Mouse (Mus musculus): ENCODE results near the gene Kcnip1. TPM values are rescaled to one million over a fixed set of nuclear protein-coding genes. Genes with fewer than 3 reads are reported as not detected.

The Kcnip1 gene
- total RNA-seq, 2 experiments from 2014 or later = 28.1 TPM

DNA sequence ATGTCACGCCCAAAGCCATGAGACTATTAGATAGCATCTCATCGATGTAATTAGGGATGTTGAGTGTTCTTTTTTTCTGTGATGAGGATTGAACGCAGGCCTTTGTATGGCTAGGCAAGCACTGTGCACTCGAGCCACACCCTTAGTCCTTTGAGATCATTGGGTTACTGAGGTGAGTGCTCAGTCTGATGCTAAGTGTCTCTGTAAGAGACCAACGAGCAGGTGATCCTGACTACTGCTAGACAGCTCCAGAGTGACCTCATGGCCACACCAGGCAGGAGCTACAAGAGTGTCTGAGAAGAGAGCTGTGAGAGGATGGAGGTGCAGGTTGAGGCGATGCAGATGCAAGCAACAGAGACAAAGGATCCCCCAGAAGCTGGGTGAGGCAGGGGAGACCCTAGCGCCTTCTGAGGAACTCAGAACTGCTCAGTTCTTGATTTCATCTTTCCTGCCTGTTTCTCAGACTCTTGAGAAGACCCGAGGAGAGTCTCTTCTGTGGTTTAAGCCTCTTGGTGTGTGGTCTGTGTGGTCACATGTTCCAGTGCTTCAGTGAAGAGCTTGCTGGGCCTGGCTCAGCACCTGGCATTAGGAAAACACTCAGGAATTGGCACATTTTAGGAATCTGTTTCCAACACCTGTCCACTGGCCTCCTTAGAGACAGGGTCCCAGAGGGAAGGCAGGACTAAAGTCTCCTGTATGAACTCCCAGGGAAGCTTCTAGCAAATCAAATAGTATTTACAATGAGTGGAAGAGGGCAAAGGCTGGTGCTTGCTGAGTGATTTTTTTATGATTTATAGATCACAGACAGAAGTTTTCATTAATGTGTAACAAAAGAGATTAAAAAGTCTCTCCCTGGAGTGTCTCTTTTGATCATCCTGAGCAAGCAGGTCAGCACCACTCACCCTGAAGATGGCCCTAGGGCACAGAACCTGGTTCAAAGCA, 41.0 kb downstream of the Kcnip1 start:
- Histone ChIP-seq H3K27ac (no peak overlapping the region), H3K4me3 (no peak overlapping the region)
- DNase-seq (ENCODE audit: extremely low spot score in 1 of 2, low spot score in 2 of 2) = no peak
- TF ChIP-seq CTCF (IDR thresholded peaks at IDR 0.05) = no peak
- intact Hi-C loops (cut with DNase I) = no loop called here

- no peak overlapping the region for H3K27ac ChIP-seq
- no peak for TF ChIP-seq CTCF (IDR thresholded peaks at IDR 0.05)
- no peak overlapping the region for H3K4me3 ChIP-seq
- intact Hi-C loops (cut with DNase I) = no loop called here
- DNase-seq (ENCODE audit: extremely low spot score in 1 of 2, low spot score in 2 of 2) = no peak
Observed at GRCm38 (mm10) chr11:33951155-33951554, 41.8 kb downstream of the Kcnip1 start.

DNA sequence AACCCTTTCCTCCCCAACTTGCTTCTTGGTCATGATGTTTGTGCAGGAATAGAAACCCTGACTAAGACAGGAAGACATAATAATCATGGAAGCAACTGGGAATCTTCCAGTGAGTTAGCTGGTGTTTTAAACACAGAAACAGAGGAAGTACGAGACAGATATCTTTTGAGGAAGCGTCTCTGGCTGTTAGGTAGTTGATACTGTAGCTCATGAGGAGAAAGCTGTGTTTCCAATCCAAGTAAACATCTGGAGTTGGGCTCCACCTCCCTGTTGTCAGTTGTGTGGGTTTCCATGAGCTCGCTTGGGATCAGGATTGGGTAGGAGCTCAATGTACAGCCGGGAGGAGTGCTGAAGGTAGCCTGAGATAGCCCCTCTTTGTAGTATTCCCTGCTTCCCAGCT, 46.5 kb downstream of the Kcnip1 start:
- no peak for TF ChIP-seq CTCF (IDR thresholded peaks at IDR 0.05)
- DNase-seq (ENCODE audit: extremely low spot score in 1 of 2, low spot score in 2 of 2) = no peak
- H3K27ac ChIP-seq = no peak overlapping the region
- no peak overlapping the region for H3K4me3 ChIP-seq
- intact Hi-C loops (cut with DNase I) = no loop called here

DNA sequence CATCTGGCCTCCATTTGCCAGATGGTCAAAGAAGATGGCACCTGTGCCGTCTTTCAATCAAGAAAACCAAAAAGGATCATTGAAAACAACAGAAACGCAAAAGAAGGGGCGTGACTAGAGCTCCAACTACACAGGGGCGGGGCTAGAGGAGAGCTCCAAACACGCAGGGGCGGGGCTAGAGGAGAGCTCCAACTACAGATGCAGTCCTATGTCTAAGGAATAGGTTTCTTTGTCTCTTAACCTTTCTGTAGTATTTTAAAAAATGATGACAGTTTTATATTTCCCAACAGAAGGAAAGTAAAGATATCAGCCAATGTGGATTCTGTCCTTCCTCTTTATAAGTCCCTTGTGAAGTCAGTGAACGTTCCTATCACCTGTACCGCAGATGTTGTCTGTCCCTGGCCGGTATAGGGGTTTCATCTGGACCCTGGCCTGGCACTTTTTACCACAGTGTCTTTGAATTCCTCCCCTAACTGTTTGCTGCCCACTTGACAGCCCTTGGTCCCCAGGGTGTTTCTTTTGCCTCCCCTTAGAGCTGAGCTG, 48.1 kb downstream of the Kcnip1 start:
- Histone ChIP-seq H3K4me3 (no peak overlapping the region), H3K27ac (no peak overlapping the region)
- no peak for DNase-seq (ENCODE audit: extremely low spot score in 1 of 2, low spot score in 2 of 2)
- TF ChIP-seq CTCF (IDR thresholded peaks at IDR 0.05) = no peak
- intact Hi-C loops (cut with DNase I) = no loop called here

DNA sequence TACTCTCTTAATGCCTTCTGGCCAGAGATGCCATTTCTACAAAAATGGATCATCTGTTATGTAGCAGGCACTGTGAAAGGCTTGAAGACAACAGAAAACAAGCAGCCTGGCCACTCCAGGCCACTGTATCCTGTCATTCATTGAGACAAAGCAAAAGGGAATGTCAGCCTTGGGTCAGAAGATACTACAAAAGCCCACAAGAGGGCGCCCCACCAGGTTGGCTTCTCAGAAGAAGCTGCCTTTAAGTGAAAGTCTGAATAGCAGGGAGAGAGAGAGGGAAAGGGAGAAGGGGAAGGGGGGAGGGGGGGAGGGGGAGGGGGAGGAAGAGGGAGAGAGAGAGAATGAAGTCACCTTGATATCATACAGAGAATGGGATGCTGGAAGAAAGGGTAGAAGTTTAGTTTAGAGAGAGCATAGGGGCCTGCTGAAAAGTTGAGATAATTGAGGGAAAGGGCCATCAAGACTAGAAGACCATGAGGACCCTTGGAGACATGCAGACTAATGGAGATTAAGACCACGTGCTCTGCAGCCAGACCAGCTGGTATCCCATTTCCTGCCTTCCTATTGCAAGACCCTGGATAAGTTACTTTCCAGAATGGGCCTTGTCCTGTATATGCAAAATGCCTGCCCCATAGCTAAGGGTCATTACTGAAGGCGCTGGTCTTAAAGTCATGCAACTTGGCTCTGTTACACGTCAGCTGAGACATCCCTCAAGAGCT, 48.7 kb downstream of the Kcnip1 start:
- Histone ChIP-seq H3K27ac (no peak overlapping the region), H3K4me3 (no peak overlapping the region)
- TF ChIP-seq CTCF (IDR thresholded peaks at IDR 0.05) = peak; percentile 27
- DNase-seq (ENCODE audit: extremely low spot score in 1 of 2, low spot score in 2 of 2) = no peak
- intact Hi-C loops (cut with DNase I) = no loop called here

GRCm38 (mm10) chr11:33943565-33943964, 49.4 kb downstream of the Kcnip1 start:
- TF ChIP-seq CTCF (IDR thresholded peaks at IDR 0.05) = no peak
- H3K27ac ChIP-seq = no peak overlapping the region
- intact Hi-C loops (cut with DNase I) = no loop called here
- DNase-seq (ENCODE audit: extremely low spot score in 1 of 2, low spot score in 2 of 2) = no peak
- H3K4me3 ChIP-seq = no peak overlapping the region

DNA sequence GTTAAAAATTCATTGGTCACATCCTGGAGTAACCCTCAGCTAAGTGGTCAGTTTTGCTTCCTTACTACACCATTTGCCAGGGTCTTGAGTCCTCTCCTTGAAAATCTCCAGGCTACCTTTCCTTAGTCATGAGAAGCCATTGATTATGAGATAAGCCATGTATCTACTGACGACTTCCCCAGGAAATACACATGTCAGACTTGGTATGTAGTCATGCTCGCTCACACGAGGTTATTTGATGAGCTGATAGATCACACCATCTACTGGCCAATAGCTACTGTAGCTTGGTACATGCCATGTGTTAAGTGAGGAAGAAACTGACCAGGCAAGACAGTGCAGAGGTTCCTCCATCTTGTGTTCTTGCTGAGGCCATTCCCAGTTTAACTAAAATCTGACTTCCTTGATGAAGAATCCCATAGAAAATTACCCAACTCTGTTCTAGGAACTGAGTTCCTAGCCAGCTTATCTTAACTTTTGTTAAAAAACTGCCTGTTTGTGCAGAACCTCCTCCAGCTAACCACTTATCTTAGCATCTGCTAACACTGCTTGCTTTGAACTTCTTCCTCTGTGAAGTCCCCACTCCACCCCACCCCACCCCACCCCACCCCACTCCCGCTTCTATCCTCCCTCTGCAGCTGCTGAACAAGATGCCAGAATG, 53.4 kb downstream of the Kcnip1 start:
- intact Hi-C loops (cut with DNase I) = no loop called here
- no peak for TF ChIP-seq CTCF (IDR thresholded peaks at IDR 0.05)
- DNase-seq (ENCODE audit: extremely low spot score in 1 of 2, low spot score in 2 of 2) = no peak
- Histone ChIP-seq H3K4me3 (no peak overlapping the region), H3K27ac (no peak overlapping the region)

DNA sequence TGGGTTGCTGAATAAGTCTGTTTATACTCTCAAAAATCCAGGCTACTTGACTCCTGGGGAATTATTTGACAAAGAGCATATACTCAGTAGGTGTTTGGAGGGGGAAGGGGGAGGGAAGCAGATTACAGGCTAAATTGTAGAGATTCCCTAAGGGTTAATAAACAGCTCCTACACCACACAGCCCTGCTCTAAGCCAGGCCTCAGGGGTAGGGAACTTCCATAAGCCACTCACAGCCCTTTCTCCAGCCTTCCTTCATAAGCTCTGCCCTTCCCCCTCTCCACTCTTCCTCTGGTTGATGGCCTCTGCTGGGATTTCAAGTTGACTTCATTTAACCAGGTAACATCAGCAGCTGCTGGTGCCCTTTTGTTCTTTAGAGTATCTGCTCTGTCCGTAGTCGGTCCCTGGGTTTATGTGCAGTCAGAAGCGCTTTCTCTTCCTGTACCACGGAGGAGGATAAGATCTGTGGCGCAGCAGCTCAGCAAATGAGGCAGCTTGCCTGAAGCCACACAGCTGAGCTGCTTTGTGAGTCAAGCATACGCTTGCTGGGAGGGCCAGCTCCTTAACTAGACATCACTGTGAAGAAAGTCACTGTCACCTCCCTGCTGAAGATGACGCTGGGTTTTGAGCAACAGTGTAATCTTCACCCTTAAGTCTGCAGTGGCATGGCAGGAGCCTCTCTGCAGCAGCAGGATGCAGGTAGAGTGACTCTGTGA, 54.2 kb downstream of the Kcnip1 start:
- no peak for TF ChIP-seq CTCF (IDR thresholded peaks at IDR 0.05)
- intact Hi-C loops (cut with DNase I) = no loop called here
- no peak overlapping the region for H3K4me3 ChIP-seq
- H3K27ac ChIP-seq = no peak overlapping the region
- no peak for DNase-seq (ENCODE audit: extremely low spot score in 1 of 2, low spot score in 2 of 2)

GRCm38 (mm10) chr11:33937641-33938040, 55.3 kb downstream of the Kcnip1 start:
- intact Hi-C loops (cut with DNase I) = no loop called here
- no peak overlapping the region for H3K4me3 ChIP-seq
- DNase-seq (ENCODE audit: extremely low spot score in 1 of 2, low spot score in 2 of 2) = no peak
- TF ChIP-seq CTCF (IDR thresholded peaks at IDR 0.05) = no peak
- H3K27ac ChIP-seq = no peak overlapping the region

GRCm38 (mm10) chr11:33934286-33934685, 58.7 kb downstream of the Kcnip1 start:
- no peak overlapping the region for H3K27ac ChIP-seq
- no peak overlapping the region for H3K4me3 ChIP-seq
- TF ChIP-seq CTCF (IDR thresholded peaks at IDR 0.05) = peak; percentile 32
- no peak for DNase-seq (ENCODE audit: extremely low spot score in 1 of 2, low spot score in 2 of 2)
- intact Hi-C loops (cut with DNase I) = no loop called here

DNA sequence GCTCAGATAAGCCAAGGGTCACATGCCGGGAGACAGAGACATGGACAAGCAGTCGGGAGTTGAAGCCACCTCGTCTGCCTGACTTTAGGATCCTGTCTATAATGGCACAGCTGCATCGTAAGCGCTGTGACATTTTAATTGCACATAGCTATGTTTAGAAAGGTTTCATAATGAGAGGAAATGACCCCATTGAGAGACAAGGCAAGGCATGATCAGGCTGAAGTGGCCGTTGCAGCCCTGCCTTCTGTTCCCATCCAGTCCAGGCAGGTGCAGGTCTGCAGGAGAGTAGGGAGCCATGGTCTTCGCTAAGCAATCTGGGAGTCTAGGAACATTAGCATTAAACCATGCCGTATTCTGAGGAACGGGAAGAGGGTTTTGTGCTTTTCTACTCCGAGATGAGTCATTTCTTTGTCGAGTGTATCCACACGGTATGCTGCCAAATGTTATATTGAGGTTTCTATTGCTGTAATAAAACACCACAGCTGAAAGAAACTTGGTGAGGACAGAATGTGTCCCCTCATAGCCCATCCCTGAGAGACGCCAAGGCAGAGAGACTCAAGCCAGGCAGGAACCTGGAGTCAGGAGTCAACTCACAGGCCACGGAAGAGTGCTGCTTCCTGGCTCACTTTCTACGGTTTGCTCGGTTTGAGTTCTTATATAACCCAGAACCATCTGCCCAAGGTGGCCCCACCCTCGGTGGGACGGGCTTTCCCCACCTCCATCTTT, 60.4 kb downstream of the Kcnip1 start:
- DNase-seq (ENCODE audit: extremely low spot score in 1 of 2, low spot score in 2 of 2) = peak in 1 of 2 experiments; percentile 20
- Histone ChIP-seq H3K27ac (no peak overlapping the region), H3K4me3 (no peak overlapping the region)
- intact Hi-C loops (cut with DNase I) = no loop called here
- no peak for TF ChIP-seq CTCF (IDR thresholded peaks at IDR 0.05)

Data from left cerebral cortex, adult 2 months (tissue).